Mouse (Mus musculus): ENCODE measurements at regions not wholly inside any gene's neighbourhood (a gene's known extent, or its start where the extent isn't known, plus 50 kb on each side); places are given as distances from the start of the nearest gene placed in this dataset.

GRCm38 (mm10) chr2:45681251-45681650, 564.1 kb upstream of the Zeb2 start:
- no peaks in the 10 kb centered on the region for H3K9me3 ChIP-seq (ENCODE audit: control insufficient read depth, low read length)
- 86% methylated on average over 1 of the region's 1 CpGs for WGBS
- no peak overlapping the region for H3K27ac ChIP-seq (ENCODE audit: low read depth)
- H3K27me3 ChIP-seq (replicated peaks; ENCODE audit: control insufficient read depth, insufficient read depth, low read length) = no peaks in the 10 kb centered on the region
- no peaks in the 10 kb centered on the region for H3K4me1 ChIP-seq (replicated peaks; ENCODE audit: control insufficient read depth, insufficient read depth, low read length)
- no peak overlapping the region for H3K9ac ChIP-seq (ENCODE audit: low read length)
- H3K36me3 ChIP-seq (ENCODE audit: control insufficient read depth, insufficient read depth, low read length) = no peaks in the 10 kb centered on the region
- DNase-seq (ENCODE audit: low spot score) (no peak), ATAC-seq (replicated peaks; ENCODE audit: low FRiP score, low TSS enrichment, low read depth) (no peak)
- no peak overlapping the region for H3K4me3 ChIP-seq (ENCODE audit: low read depth, low read length)
- H3K4me2 ChIP-seq (ENCODE audit: low read length) = no peak overlapping the region

GRCm38 (mm10) chr2:45679101-45679895, 562.1 kb upstream of the Zeb2 start:
- DNase-seq (ENCODE audit: low spot score) (no peak), ATAC-seq (replicated peaks; ENCODE audit: low FRiP score, low TSS enrichment, low read depth) (no peak)
- Histone ChIP-seq H3K9ac (ENCODE audit: low read length) (no peak overlapping the region), H3K4me1 (replicated peaks; ENCODE audit: control insufficient read depth, insufficient read depth, low read length) (no peaks in the 10 kb centered on the region), H3K36me3 (ENCODE audit: control insufficient read depth, insufficient read depth, low read length) (no peaks in the 10 kb centered on the region), H3K4me3 (ENCODE audit: low read depth, low read length) (no peak overlapping the region), H3K9me3 (ENCODE audit: control insufficient read depth, low read length) (no peaks in the 10 kb centered on the region), H3K27me3 (replicated peaks; ENCODE audit: control insufficient read depth, insufficient read depth, low read length) (no peaks in the 10 kb centered on the region), H3K4me2 (ENCODE audit: low read length) (no peak overlapping the region), H3K27ac (ENCODE audit: low read depth) (no peak overlapping the region)
- WGBS = 81% methylated on average over 10 of the region's 10 CpGs

DNA sequence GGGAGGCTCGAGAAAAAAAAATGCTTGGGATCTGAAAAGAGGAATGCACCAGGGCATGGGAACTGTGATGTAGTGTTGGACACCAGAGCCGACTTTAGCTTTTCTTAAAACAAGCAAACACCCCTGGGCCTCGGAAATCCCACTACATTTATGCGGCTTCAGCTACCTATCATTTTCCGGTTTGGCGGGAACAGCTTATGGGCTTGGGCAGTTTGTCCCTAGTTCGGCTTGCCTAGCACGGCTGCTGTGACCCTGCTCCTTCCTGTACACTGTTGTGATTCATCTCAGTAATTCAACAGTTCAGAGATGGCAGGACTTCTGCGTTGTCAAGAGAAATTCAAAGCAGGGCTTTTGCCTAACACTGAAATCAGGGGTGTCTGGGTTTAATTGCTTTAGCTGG, 561.5 kb upstream of the Zeb2 start:
- Histone ChIP-seq H3K9ac (ENCODE audit: low read length) (no peak overlapping the region), H3K27me3 (replicated peaks; ENCODE audit: control insufficient read depth, insufficient read depth, low read length) (no peaks in the 10 kb centered on the region), H3K4me2 (ENCODE audit: low read length) (no peak overlapping the region), H3K4me1 (replicated peaks; ENCODE audit: control insufficient read depth, insufficient read depth, low read length) (no peaks in the 10 kb centered on the region), H3K9me3 (ENCODE audit: control insufficient read depth, low read length) (no peaks in the 10 kb centered on the region), H3K27ac (ENCODE audit: low read depth) (no peak overlapping the region), H3K36me3 (ENCODE audit: control insufficient read depth, insufficient read depth, low read length) (no peaks in the 10 kb centered on the region), H3K4me3 (ENCODE audit: low read depth, low read length) (no peak overlapping the region)
- DNase-seq (ENCODE audit: low spot score) (no peak), ATAC-seq (replicated peaks; ENCODE audit: low FRiP score, low TSS enrichment, low read depth) (no peak)
- 60% methylated on average over 9 of the region's 9 CpGs for WGBS

GRCm38 (mm10) chr2:45675776-45676175, 558.6 kb upstream of the Zeb2 start:
- H3K4me1 ChIP-seq (replicated peaks; ENCODE audit: control insufficient read depth, insufficient read depth, low read length) = no peaks in the 10 kb centered on the region
- H3K27ac ChIP-seq (ENCODE audit: low read depth) = no peak overlapping the region
- WGBS = 87% methylated on average over 2 of the region's 2 CpGs
- no peaks in the 10 kb centered on the region for H3K27me3 ChIP-seq (replicated peaks; ENCODE audit: control insufficient read depth, insufficient read depth, low read length)
- H3K4me3 ChIP-seq (ENCODE audit: low read depth, low read length) = no peak overlapping the region
- ATAC-seq (replicated peaks; ENCODE audit: low FRiP score, low TSS enrichment, low read depth) = no peak
- no peaks in the 10 kb centered on the region for H3K9me3 ChIP-seq (ENCODE audit: control insufficient read depth, low read length)
- H3K9ac ChIP-seq (ENCODE audit: low read length) = no peak overlapping the region
- H3K4me2 ChIP-seq (ENCODE audit: low read length) = no peak overlapping the region
- H3K36me3 ChIP-seq (ENCODE audit: control insufficient read depth, insufficient read depth, low read length) = no peaks in the 10 kb centered on the region
- no peak for DNase-seq (ENCODE audit: low spot score)

DNA sequence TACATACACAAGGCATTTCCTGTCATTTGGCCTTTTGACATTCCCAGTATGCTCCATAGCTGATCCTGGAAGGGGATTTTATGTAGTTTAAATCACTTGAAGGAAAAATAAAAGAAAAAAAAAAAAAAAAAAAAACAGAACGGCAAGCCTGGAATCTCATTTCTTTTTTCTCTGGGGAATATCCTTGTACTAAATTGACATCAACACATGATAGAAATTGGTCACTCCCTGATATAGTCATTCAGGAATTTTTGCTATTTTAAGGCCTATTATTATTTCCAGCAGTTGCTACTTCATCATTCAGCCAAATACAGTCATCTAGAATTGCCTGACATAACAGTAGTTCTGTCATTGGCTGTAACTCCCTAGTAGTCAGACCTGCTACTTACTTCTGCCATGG, 538.8 kb upstream of the Zeb2 start:
- Histone ChIP-seq H3K36me3 (ENCODE audit: control insufficient read depth, insufficient read depth, low read length) (no peaks in the 10 kb centered on the region), H3K4me2 (ENCODE audit: low read length) (no peak overlapping the region), H3K4me3 (ENCODE audit: low read depth, low read length) (no peak overlapping the region), H3K9ac (ENCODE audit: low read length) (no peak overlapping the region), H3K9me3 (ENCODE audit: control insufficient read depth, low read length) (no peaks in the 10 kb centered on the region), H3K27me3 (replicated peaks; ENCODE audit: control insufficient read depth, insufficient read depth, low read length) (no peaks in the 10 kb centered on the region), H3K4me1 (replicated peaks; ENCODE audit: control insufficient read depth, insufficient read depth, low read length) (no peaks in the 10 kb centered on the region), H3K27ac (ENCODE audit: low read depth) (no peak overlapping the region)
- no peak for ATAC-seq (replicated peaks; ENCODE audit: low FRiP score, low TSS enrichment, low read depth)
- WGBS = 80% methylated on average over 1 of the region's 1 CpGs
- DNase-seq (ENCODE audit: low spot score) = no peak

DNA sequence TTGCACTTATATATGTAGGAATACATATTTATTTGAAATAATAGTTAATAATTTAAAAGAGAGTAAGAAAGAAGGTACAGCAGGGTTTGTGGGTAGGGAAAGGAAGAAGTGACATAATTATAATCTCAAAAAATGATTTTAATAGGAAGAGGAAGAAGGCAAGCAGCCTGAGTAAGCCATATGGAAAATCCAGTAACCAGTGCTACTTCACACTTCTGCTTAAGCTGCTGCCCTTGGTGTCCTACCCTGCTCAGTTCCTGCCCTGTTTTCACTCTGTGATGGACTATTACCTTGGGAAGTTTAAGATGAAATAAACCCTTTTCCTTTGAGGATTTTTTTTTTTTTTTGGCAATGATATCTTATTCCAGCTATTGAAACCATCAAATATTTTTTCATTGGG, 537.5 kb upstream of the Zeb2 start:
- no peaks in the 10 kb centered on the region for H3K36me3 ChIP-seq (ENCODE audit: control insufficient read depth, insufficient read depth, low read length)
- H3K4me1 ChIP-seq (replicated peaks; ENCODE audit: control insufficient read depth, insufficient read depth, low read length) = no peaks in the 10 kb centered on the region
- no peaks in the 10 kb centered on the region for H3K9me3 ChIP-seq (ENCODE audit: control insufficient read depth, low read length)
- DNase-seq (ENCODE audit: low spot score) = no peak
- H3K27ac ChIP-seq (ENCODE audit: low read depth) = no peak overlapping the region
- no peak overlapping the region for H3K9ac ChIP-seq (ENCODE audit: low read length)
- ATAC-seq (replicated peaks; ENCODE audit: low FRiP score, low TSS enrichment, low read depth) = no peak
- H3K4me2 ChIP-seq (ENCODE audit: low read length) = no peak overlapping the region
- no peak overlapping the region for H3K4me3 ChIP-seq (ENCODE audit: low read depth, low read length)
- no peaks in the 10 kb centered on the region for H3K27me3 ChIP-seq (replicated peaks; ENCODE audit: control insufficient read depth, insufficient read depth, low read length)

DNA sequence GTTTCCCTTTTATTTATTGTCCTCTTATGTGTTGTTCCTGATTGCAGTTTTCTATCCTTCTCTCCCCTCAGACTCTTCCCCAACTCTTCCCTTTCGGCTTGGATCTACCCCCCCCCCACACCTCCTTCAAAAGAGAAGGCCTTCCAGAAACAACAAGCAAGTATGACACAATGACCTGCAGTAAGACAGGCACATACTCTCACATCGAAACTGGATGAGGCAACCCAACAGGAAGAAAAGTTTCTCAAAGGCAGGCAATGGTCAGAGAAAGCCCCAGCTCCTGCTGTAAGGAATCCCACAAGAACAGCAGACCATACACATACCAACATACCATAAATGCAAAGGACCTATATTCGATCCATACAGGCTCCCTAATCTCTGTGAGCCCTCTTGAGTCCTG, 535.8 kb upstream of the Zeb2 start:
- ATAC-seq (replicated peaks; ENCODE audit: low FRiP score, low TSS enrichment, low read depth) (no peak), DNase-seq (ENCODE audit: low spot score) (no peak)
- Histone ChIP-seq H3K4me3 (ENCODE audit: low read depth, low read length) (no peak overlapping the region), H3K9ac (ENCODE audit: low read length) (no peak overlapping the region), H3K36me3 (ENCODE audit: control insufficient read depth, insufficient read depth, low read length) (no peaks in the 10 kb centered on the region), H3K4me1 (replicated peaks; ENCODE audit: control insufficient read depth, insufficient read depth, low read length) (no peaks in the 10 kb centered on the region), H3K9me3 (ENCODE audit: control insufficient read depth, low read length) (no peaks in the 10 kb centered on the region), H3K27ac (ENCODE audit: low read depth) (no peak overlapping the region), H3K4me2 (ENCODE audit: low read length) (no peak overlapping the region), H3K27me3 (replicated peaks; ENCODE audit: control insufficient read depth, insufficient read depth, low read length) (no peaks in the 10 kb centered on the region)
- 86% methylated on average over 3 of the region's 3 CpGs for WGBS

- H3K4me2 ChIP-seq (ENCODE audit: low read length) = no peak overlapping the region
- no peak overlapping the region for H3K27ac ChIP-seq (ENCODE audit: low read depth)
- no peak for DNase-seq (ENCODE audit: low spot score)
- no peaks in the 10 kb centered on the region for H3K27me3 ChIP-seq (replicated peaks; ENCODE audit: control insufficient read depth, insufficient read depth, low read length)
- H3K9me3 ChIP-seq (ENCODE audit: control insufficient read depth, low read length) = no peaks in the 10 kb centered on the region
- H3K4me3 ChIP-seq (ENCODE audit: low read depth, low read length) = no peak overlapping the region
- no peak overlapping the region for H3K9ac ChIP-seq (ENCODE audit: low read length)
- ATAC-seq (replicated peaks; ENCODE audit: low FRiP score, low TSS enrichment, low read depth) = no peak
- H3K4me1 ChIP-seq (replicated peaks; ENCODE audit: control insufficient read depth, insufficient read depth, low read length) = no peaks in the 10 kb centered on the region
- WGBS = 80% methylated on average over 5 of the region's 5 CpGs
- H3K36me3 ChIP-seq (ENCODE audit: control insufficient read depth, insufficient read depth, low read length) = no peaks in the 10 kb centered on the region
These were observed 533.2 kb upstream of the Zeb2 start for GRCm38 (mm10) chr2:45650271-45650985.

DNA sequence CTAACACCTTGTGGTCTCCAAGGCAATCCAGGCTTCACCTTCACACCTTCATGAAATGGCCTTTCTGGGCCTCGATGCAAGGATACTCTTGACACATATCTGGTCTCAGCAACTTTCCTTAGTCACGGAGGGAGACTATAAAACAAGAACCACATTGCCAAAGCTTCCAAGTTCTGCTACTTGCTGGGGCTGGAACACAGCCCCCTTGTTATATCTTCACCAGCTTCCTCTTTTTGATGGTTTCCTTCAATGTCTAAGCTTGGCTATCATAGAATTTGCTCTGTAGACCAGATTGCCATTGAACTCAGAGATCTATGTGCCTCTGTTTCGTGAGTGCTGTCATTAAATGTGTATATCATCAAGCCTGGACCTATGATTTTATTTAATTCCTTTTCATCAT, 530.7 kb upstream of the Zeb2 start:
- ATAC-seq (replicated peaks; ENCODE audit: low FRiP score, low TSS enrichment, low read depth) (no peak), DNase-seq (ENCODE audit: low spot score) (no peak)
- Histone ChIP-seq H3K36me3 (ENCODE audit: control insufficient read depth, insufficient read depth, low read length) (no peaks in the 10 kb centered on the region), H3K4me3 (ENCODE audit: low read depth, low read length) (no peak overlapping the region), H3K27me3 (replicated peaks; ENCODE audit: control insufficient read depth, insufficient read depth, low read length) (no peaks in the 10 kb centered on the region), H3K4me2 (ENCODE audit: low read length) (no peak overlapping the region), H3K4me1 (replicated peaks; ENCODE audit: control insufficient read depth, insufficient read depth, low read length) (no peaks in the 10 kb centered on the region), H3K9me3 (ENCODE audit: control insufficient read depth, low read length) (no peaks in the 10 kb centered on the region), H3K27ac (ENCODE audit: low read depth) (no peak overlapping the region), H3K9ac (ENCODE audit: low read length) (no peak overlapping the region)
- WGBS = 85% methylated on average over 3 of the region's 3 CpGs

Data from intestine, embryonic 14.5 days (tissue).